Mouse (Mus musculus) midbrain, embryonic 15.5 days (tissue): ENCODE measurements around the gene Olfr406. TPM values are rescaled to one million over a fixed set of nuclear protein-coding genes. Genes with fewer than 3 reads are reported as not detected.

ENCODE experiments used
- ATAC-seq: fragments of 200-750 bp; cut with Nextera tagmentation; replicated peaks from 2 replicates; pipeline ENCODE4 v1.8.0; 2017; ENCODE audit warnings: moderate TSS enrichment
- H3K27ac ChIP-seq: fragments of 300-500 bp; sonication (generic); 2 replicates; pipeline ENCODE4 v1.5.1; 2015; ENCODE audit warnings: mild to moderate bottlenecking, inconsistent platforms
- H3K27me3 ChIP-seq: fragments of 300-500 bp; sonication (generic); replicated peaks from 2 replicates; pipeline ENCODE4 v1.6.1; 2015; ENCODE audit warnings: inconsistent platforms
- H3K36me3 ChIP-seq: fragments of 300-500 bp; sonication (generic); replicated peaks from 2 replicates; pipeline ENCODE4 v1.6.1; 2015; ENCODE audit warnings: inconsistent platforms
- H3K4me1 ChIP-seq: fragments of 300-500 bp; sonication (generic); 2 replicates; pipeline ENCODE4 v1.6.1; 2015; ENCODE audit warnings: inconsistent platforms
- H3K4me2 ChIP-seq: fragments of 300-500 bp; sonication (generic); 2 replicates; pipeline ENCODE4 v1.6.1; 2015; ENCODE audit warnings: inconsistent platforms, mild to moderate bottlenecking, moderate library complexity
- H3K4me3 ChIP-seq: fragments of 300-500 bp; sonication (generic); 2 replicates; pipeline ENCODE4 v1.5.1; 2015; ENCODE audit warnings: mild to moderate bottlenecking, inconsistent platforms
- H3K9ac ChIP-seq: fragments of 300-500 bp; sonication (generic); 2 replicates; pipeline ENCODE4 v1.6.1; 2015; ENCODE audit warnings: mild to moderate bottlenecking, inconsistent platforms
- H3K9me3 ChIP-seq: fragments of 300-500 bp; sonication (generic); 2 replicates; pipeline ENCODE4 v1.6.1; 2016; ENCODE audit warnings: inconsistent platforms
- WGBS: fragments of 180-500 bp; shearing (Covaris S2); methylation state at CpG from one replicate; pipeline ENCODE4 v1.1.7; 2015; ENCODE audit warnings: mixed read lengths; 5-methylcytosine and 5-hydroxymethylcytosine counted together
- polyA plus RNA-seq: library from polyadenylated mRNA; unstranded; fragments of >200 nt; fragmentation: Nextera tagmentation; extraction: Ambion mirVana; gene quantifications from 2 replicates; pipeline ENCODE4 v1.2.1, GENCODE M21; 2015

The Olfr406 gene
- polyA plus RNA-seq: not detected in 2 replicates

DNA sequence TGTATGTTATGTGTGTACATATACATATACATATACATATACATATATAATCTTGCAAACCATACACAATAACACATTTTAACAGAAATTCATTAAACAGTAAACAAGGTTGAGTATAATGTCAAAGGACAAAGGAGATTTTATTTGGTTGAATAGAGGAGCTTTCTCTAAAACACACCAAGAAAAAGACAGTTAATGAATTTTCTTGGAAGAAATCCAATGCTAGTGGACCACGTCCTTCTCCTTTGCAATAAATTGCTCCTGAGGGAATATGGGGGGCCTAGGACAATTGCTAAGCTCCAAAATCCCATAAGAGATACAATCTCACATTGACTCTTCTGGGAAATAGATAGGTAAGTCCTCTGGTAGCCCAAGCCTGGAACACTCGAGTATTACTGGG lies at the start of gene Olfr406:
Olfr406 (plus strand) TSS at position 301 of the 400 bp plus-strand sequence.
- 0 out of 2 replicates have a peak, but pooled peaks cover 2% of the 10 kb centered on the region for H3K9me3 ChIP-seq
- H3K4me3 ChIP-seq: no peak within 1 kb of the TSS
- 57% methylated on average over 2 of the region's 2 CpGs for WGBS
- no peaks in the 10 kb centered on the region for H3K36me3 ChIP-seq
- H3K27ac ChIP-seq: no peak within 1 kb of the TSS
- H3K4me2 ChIP-seq: no peak within 1 kb of the TSS
- no peak within 1 kb of the TSS for H3K9ac ChIP-seq
- no peaks in the 10 kb centered on the region for H3K27me3 ChIP-seq
- no peaks in the 10 kb centered on the region for H3K4me1 ChIP-seq
- ATAC-seq: no peak

DNA sequence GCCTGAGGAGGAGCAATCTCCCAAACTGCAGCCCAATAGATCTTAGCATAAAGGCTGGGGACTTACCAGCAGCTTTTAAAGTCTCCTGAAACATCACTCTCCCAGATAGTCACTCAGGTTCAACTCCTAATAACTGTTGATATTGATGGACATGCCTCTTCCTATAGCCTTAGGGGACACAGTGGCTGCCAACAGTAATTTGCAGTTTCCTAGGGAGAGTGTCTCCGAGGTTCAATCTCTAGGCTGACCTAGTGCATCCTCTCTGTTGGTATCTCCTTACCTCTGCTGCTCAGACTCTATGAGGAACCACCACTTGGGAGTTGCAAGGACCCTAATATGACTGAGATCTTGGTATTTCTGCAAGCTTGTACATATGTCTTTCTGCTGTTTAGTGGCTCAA lies 48.3 kb upstream of the Olfr406 start, which contains the start of gene Olfr43:
Olfr43 (minus strand) TSS at position 101 of the 400 bp plus-strand sequence.
- no peak within 1 kb of the TSS for H3K4me2 ChIP-seq
- H3K36me3 ChIP-seq: no peaks in the 10 kb centered on the region
- 0 out of 2 replicates have a peak, but pooled peaks cover 4% of the 10 kb centered on the region for H3K9me3 ChIP-seq
- H3K9ac ChIP-seq: no peak within 1 kb of the TSS
- no peaks in the 10 kb centered on the region for H3K27me3 ChIP-seq
- H3K27ac ChIP-seq: no peak within 1 kb of the TSS
- no peak within 1 kb of the TSS for H3K4me3 ChIP-seq
- no peak for ATAC-seq
- 53% methylated on average over 1 of the region's 1 CpGs for WGBS
- no peaks in the 10 kb centered on the region for H3K4me1 ChIP-seq

DNA sequence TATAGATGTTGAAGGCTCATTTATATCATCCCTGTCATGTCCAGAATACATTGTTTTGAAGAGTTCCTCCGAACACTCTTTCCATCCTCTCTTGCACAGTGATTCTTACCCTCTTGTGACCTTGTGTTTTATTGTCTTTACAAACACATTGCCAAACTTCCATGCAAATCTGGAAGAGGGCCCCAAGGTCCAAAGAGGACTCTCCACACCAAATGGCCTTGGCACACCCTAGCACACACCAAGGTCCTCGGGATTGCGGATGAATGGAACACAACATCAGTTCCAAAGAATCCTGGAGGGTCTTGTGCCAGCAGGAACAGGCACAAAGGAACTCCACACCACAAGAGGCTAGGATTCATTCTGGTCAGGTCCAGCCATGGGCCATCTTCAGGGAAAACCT lies 18.4 kb upstream of the Olfr406 start:
- WGBS: 87% methylated on average over 3 of the region's 3 CpGs

DNA sequence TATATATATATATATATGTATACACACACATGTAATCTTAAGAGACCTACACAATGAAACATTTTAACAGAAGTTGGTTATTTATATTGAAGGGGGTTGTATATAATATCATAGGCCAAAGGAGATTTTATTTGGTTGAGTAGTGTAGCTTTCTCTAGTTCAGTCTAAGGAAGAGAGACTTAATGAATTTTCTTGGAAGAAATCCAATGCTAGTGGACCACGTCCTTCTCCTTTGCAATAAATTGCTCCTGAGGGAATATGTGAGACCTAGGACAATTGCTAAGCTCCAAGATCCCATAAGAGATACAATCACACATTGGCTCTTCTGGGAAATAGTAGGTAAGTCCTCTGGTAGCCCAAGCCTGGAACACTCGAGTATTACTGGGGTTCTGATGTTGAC lies 23.8 kb downstream of the Olfr406 start, which contains the start of gene Olfr59:
Olfr59 (plus strand) TSS at position 301 of the 400 bp plus-strand sequence.
- 61% methylated on average over 2 of the region's 2 CpGs for WGBS
- H3K9ac ChIP-seq: no peak within 1 kb of the TSS
- no peak for ATAC-seq

More for the DNA sequence above, 18.4 kb upstream of the Olfr406 start:
- Histone ChIP-seq H3K27ac (no peak overlapping the region), H3K36me3 (no peaks in the 10 kb centered on the region), H3K9me3 (no peaks in the 10 kb centered on the region), H3K4me3 (no peak overlapping the region), H3K27me3 (no peaks in the 10 kb centered on the region), H3K4me2 (no peak overlapping the region), H3K4me1 (no peaks in the 10 kb centered on the region), H3K9ac (no peak overlapping the region)
- no peak for ATAC-seq

DNA sequence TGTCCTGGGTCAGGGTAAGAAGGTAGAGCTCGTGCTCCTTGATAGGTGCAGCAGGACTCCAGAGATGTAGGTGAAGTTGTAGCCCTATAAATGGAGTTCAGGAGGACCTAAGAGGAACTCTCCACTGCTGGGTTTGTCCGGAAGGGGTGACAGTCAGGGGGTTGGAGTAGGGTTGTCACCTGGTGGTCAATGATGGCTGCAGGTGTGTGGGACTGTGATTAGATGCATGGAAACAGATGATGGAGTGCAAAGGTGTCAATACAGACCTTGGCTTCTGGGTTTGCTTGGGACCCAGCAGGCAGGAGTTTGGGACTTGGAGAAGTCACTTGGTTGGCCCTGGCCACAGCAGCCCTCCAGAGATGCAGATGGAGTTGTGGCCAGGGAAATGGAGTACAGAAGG lies 27.6 kb downstream of the Olfr406 start:
- Histone ChIP-seq H3K4me1 (no peaks in the 10 kb centered on the region), H3K9me3 (no peaks in the 10 kb centered on the region), H3K27ac (no peak overlapping the region), H3K9ac (no peak overlapping the region), H3K4me2 (no peak overlapping the region), H3K27me3 (no peaks in the 10 kb centered on the region), H3K36me3 (no peaks in the 10 kb centered on the region), H3K4me3 (no peak overlapping the region)
- ATAC-seq: no peak
- 62% methylated on average over 2 of the region's 2 CpGs for WGBS

More for the DNA sequence above, 23.8 kb downstream of the Olfr406 start, which contains the start of gene Olfr59:
- Histone ChIP-seq H3K4me1 (no peaks in the 10 kb centered on the region), H3K4me3 (no peak within 1 kb of the TSS), H3K4me2 (no peak within 1 kb of the TSS), H3K27ac (no peak within 1 kb of the TSS), H3K27me3 (no peaks in the 10 kb centered on the region), H3K36me3 (no peaks in the 10 kb centered on the region), H3K9me3 (0 out of 2 replicates have a peak, but pooled peaks cover 6% of the 10 kb centered on the region)

Other genes starting within 250 kb of the Olfr406 start
- not detected in 2 replicates for gene Olfr139, start 203.3 kb upstream of the Olfr406 start, polyA plus RNA-seq
- gene Olfr399, start 203.2 kb upstream of the Olfr406 start, polyA plus RNA-seq: not detected in 2 replicates
- not detected in 2 replicates for gene Zfp616, start 189.9 kb upstream of the Olfr406 start, polyA plus RNA-seq
- not detected in 2 replicates for gene Olfr401, start 146.1 kb upstream of the Olfr406 start, polyA plus RNA-seq
- not detected in 2 replicates for gene Olfr402, start 106.3 kb upstream of the Olfr406 start, polyA plus RNA-seq
- not detected in 2 replicates for gene Olfr403, start 73.6 kb upstream of the Olfr406 start, polyA plus RNA-seq
- not detected in 2 replicates for gene Olfr43, start 48.4 kb upstream of the Olfr406 start, polyA plus RNA-seq
- gene Olfr59, start 23.9 kb downstream of the Olfr406 start, polyA plus RNA-seq: not detected in 2 replicates
- gene Olfr410, start 78.2 kb downstream of the Olfr406 start, polyA plus RNA-seq: not detected in 2 replicates
- gene Olfr411, start 92.8 kb downstream of the Olfr406 start, polyA plus RNA-seq: not detected in 2 replicates
- gene Olfr412, start 102.3 kb downstream of the Olfr406 start, polyA plus RNA-seq: not detected in 2 replicates